Mouse (Mus musculus) left cerebral cortex, adult 8-10 months (tissue): ENCODE measurements around the gene Dthd1. TPM values are rescaled to one million over a fixed set of nuclear protein-coding genes. Genes with fewer than 3 reads are reported as not detected.
A peak's percentile ranks its signal among the peaks of the same experiment; 100 is the strongest.

Experiments
- DNase-seq, 2 experiments: peaks; one replicate each; pipeline ENCODE4 v3.0.0; 2022; ENCODE audit warnings: low spot score in 2 of 2
- total RNA-seq, 4 experiments: library from RNA; stranded (reverse); gene quantifications; 2 replicates each; pipeline ENCODE4 v1.2.4; 2022

The Dthd1 gene
- total RNA-seq = under 1 TPM in 3 of 4 experiments, not detected in 1; 0.23 to 0.26 (median 0.24) TPM

GRCm38 (mm10) chr5:62813402-62814071 is at the start of gene Dthd1:
Gene Dthd1, plus strand, starts transcription at chr5:62813823.
- DNase-seq = no peak

- DNase-seq = no peak
These were observed 49.5 kb upstream of the Dthd1 start for GRCm38 (mm10) chr5:62764161-62764560.

GRCm38 (mm10) chr5:62765459-62765783 is 48.2 kb upstream of the Dthd1 start:
- DNase-seq = no peak

GRCm38 (mm10) chr5:62765784-62766701 is 47.6 kb upstream of the Dthd1 start, which contains the start of gene Arap2:
Gene Arap2, minus strand, starts transcription at chr5:62766159.
- DNase-seq = peak; percentile 39 to 53

GRCm38 (mm10) chr5:62771775-62772599 is 41.6 kb upstream of the Dthd1 start:
- DNase-seq = no peak

- peak in 1 of 2 experiments; percentile 39 for DNase-seq
These were observed 35.8 kb upstream of the Dthd1 start for GRCm38 (mm10) chr5:62777804-62778203.

- DNase-seq = no peak
These were observed 34.9 kb upstream of the Dthd1 start for GRCm38 (mm10) chr5:62778682-62779081.

- no peak for DNase-seq
These were observed 26.8 kb upstream of the Dthd1 start for GRCm38 (mm10) chr5:62786809-62787208.

GRCm38 (mm10) chr5:62790921-62791564 is 22.6 kb upstream of the Dthd1 start:
- DNase-seq = no peak

GRCm38 (mm10) chr5:62792776-62793175 is 20.8 kb upstream of the Dthd1 start:
- no peak for DNase-seq

- no peak for DNase-seq
These were observed 420 bp downstream of the Dthd1 start for GRCm38 (mm10) chr5:62814072-62814414.

- peak in 1 of 2 experiments; percentile 18 for DNase-seq
These were observed 2.1 kb downstream of the Dthd1 start for GRCm38 (mm10) chr5:62815741-62816140.

GRCm38 (mm10) chr5:62819567-62819966 is 5.9 kb downstream of the Dthd1 start:
- no peak for DNase-seq

- no peak for DNase-seq
These were observed 7.0 kb downstream of the Dthd1 start for GRCm38 (mm10) chr5:62820363-62821271.

- no peak for DNase-seq
These were observed 29.5 kb downstream of the Dthd1 start for GRCm38 (mm10) chr5:62842955-62843730.

- DNase-seq = no peak
These were observed 33.0 kb downstream of the Dthd1 start for GRCm38 (mm10) chr5:62846571-62847131.

- no peak for DNase-seq
These were observed 37.7 kb downstream of the Dthd1 start for GRCm38 (mm10) chr5:62851337-62851736.

- no peak for DNase-seq
These were observed 40.8 kb downstream of the Dthd1 start for GRCm38 (mm10) chr5:62854361-62854844.

- no peak for DNase-seq
These were observed 43.9 kb downstream of the Dthd1 start for GRCm38 (mm10) chr5:62857502-62857901.
